Mouse (Mus musculus): ENCODE measurements around the gene Kcnk10. TPM values are rescaled to one million over a fixed set of nuclear protein-coding genes. Genes with fewer than 3 reads are reported as not detected.

Kcnk10 gene
- polyA plus RNA-seq, 1 experiment from 2014 or later: 0.13 TPM

- no peak overlapping the region for H3K9ac ChIP-seq (replicated peaks)
- no peak overlapping the region for H3K4me2 ChIP-seq (ENCODE audit: low read depth, low read length)
- no peaks in the 10 kb centered on the region for H3K36me3 ChIP-seq (replicated peaks; ENCODE audit: insufficient read depth, low read length)
- no peaks in the 10 kb centered on the region for H3K4me1 ChIP-seq (ENCODE audit: insufficient read depth)
- no peak overlapping the region for H3K27ac ChIP-seq (ENCODE audit: low read depth)
- H3K9me3 ChIP-seq (ENCODE audit: low read length): no peaks in the 10 kb centered on the region
- no peaks in the 10 kb centered on the region for H3K27me3 ChIP-seq (ENCODE audit: insufficient read depth, low read length)
- TF ChIP-seq EP300 (IDR thresholded peaks at IDR 0.05; ENCODE audit: low read depth): no peak
- TF ChIP-seq CTCF (IDR thresholded peaks at IDR 0.05; ENCODE audit: low read depth): no peak
- no peak for DNase-seq
- no peak overlapping the region for H3K4me3 ChIP-seq (ENCODE audit: low read depth, low read length)
- no peak for ATAC-seq
- 75% methylated on average over 3 of the region's 3 CpGs for WGBS (ENCODE audit: insufficient replicate concordance)
These were observed 36.9 kb upstream of the Kcnk10 start for GRCm38 (mm10) chr12:98614910-98615508.

- Histone ChIP-seq H3K4me3 (ENCODE audit: low read depth, low read length) (no peak overlapping the region), H3K9me3 (ENCODE audit: low read length) (no peaks in the 10 kb centered on the region), H3K36me3 (replicated peaks; ENCODE audit: insufficient read depth, low read length) (no peaks in the 10 kb centered on the region), H3K4me1 (ENCODE audit: insufficient read depth) (no peaks in the 10 kb centered on the region), H3K27ac (ENCODE audit: low read depth) (no peak overlapping the region), H3K4me2 (ENCODE audit: low read depth, low read length) (no peak overlapping the region), H3K27me3 (ENCODE audit: insufficient read depth, low read length) (no peaks in the 10 kb centered on the region), H3K9ac (replicated peaks) (no peak overlapping the region)
- 61% methylated on average over 3 of the region's 3 CpGs for WGBS (ENCODE audit: insufficient replicate concordance)
- ATAC-seq: no peak
- DNase-seq: no peak
- no peak for TF ChIP-seq CTCF (IDR thresholded peaks at IDR 0.05; ENCODE audit: low read depth)
- TF ChIP-seq EP300 (IDR thresholded peaks at IDR 0.05; ENCODE audit: low read depth): no peak
These were observed 32.2 kb upstream of the Kcnk10 start for GRCm38 (mm10) chr12:98610341-98610740.

GRCm38 (mm10) chr12:98606595-98607290, 28.6 kb upstream of the Kcnk10 start:
- DNase-seq (no peak), ATAC-seq (0 out of 2 replicates have a peak, but pooled peaks have one; percentile 8)
- TF ChIP-seq CTCF (IDR thresholded peaks at IDR 0.05; ENCODE audit: low read depth) (no peak), EP300 (IDR thresholded peaks at IDR 0.05; ENCODE audit: low read depth) (no peak)
- Histone ChIP-seq H3K9me3 (ENCODE audit: low read length) (no peaks in the 10 kb centered on the region), H3K4me1 (ENCODE audit: insufficient read depth) (no peaks in the 10 kb centered on the region), H3K4me3 (ENCODE audit: low read depth, low read length) (no peak overlapping the region), H3K36me3 (replicated peaks; ENCODE audit: insufficient read depth, low read length) (no peaks in the 10 kb centered on the region), H3K9ac (replicated peaks) (no peak overlapping the region), H3K27ac (ENCODE audit: low read depth) (no peak overlapping the region), H3K27me3 (ENCODE audit: insufficient read depth, low read length) (no peaks in the 10 kb centered on the region), H3K4me2 (ENCODE audit: low read depth, low read length) (no peak overlapping the region)
- 59% methylated on average over 5 of the region's 5 CpGs for WGBS (ENCODE audit: insufficient replicate concordance)

GRCm38 (mm10) chr12:98605264-98605663, 27.2 kb upstream of the Kcnk10 start:
- no peak for TF ChIP-seq CTCF (IDR thresholded peaks at IDR 0.05; ENCODE audit: low read depth)
- no peak for TF ChIP-seq EP300 (IDR thresholded peaks at IDR 0.05; ENCODE audit: low read depth)
- no peak for DNase-seq
- 75% methylated on average over 1 of the region's 1 CpGs for WGBS (ENCODE audit: insufficient replicate concordance)
- Histone ChIP-seq H3K4me1 (ENCODE audit: insufficient read depth) (no peaks in the 10 kb centered on the region), H3K4me2 (ENCODE audit: low read depth, low read length) (no peak overlapping the region), H3K9me3 (ENCODE audit: low read length) (no peaks in the 10 kb centered on the region), H3K4me3 (ENCODE audit: low read depth, low read length) (no peak overlapping the region), H3K27me3 (ENCODE audit: insufficient read depth, low read length) (no peaks in the 10 kb centered on the region), H3K36me3 (replicated peaks; ENCODE audit: insufficient read depth, low read length) (no peaks in the 10 kb centered on the region), H3K9ac (replicated peaks) (no peak overlapping the region), H3K27ac (ENCODE audit: low read depth) (no peak overlapping the region)
- ATAC-seq: no peak

- Histone ChIP-seq H3K27me3 (ENCODE audit: insufficient read depth, low read length) (no peaks in the 10 kb centered on the region), H3K27ac (ENCODE audit: low read depth) (no peak overlapping the region), H3K36me3 (replicated peaks; ENCODE audit: insufficient read depth, low read length) (no peaks in the 10 kb centered on the region), H3K4me1 (ENCODE audit: insufficient read depth) (no peaks in the 10 kb centered on the region), H3K9ac (replicated peaks) (no peak overlapping the region), H3K9me3 (ENCODE audit: low read length) (0 out of 2 replicates have a peak, but pooled peaks cover 2% of the 10 kb centered on the region), H3K4me3 (ENCODE audit: low read depth, low read length) (no peak overlapping the region), H3K4me2 (ENCODE audit: low read depth, low read length) (no peak overlapping the region)
- ATAC-seq (no peak), DNase-seq (no peak)
- no peak for TF ChIP-seq EP300 (IDR thresholded peaks at IDR 0.05; ENCODE audit: low read depth)
- no peak for TF ChIP-seq CTCF (IDR thresholded peaks at IDR 0.05; ENCODE audit: low read depth)
- 14% methylated on average over 6 of the region's 6 CpGs for WGBS (ENCODE audit: insufficient replicate concordance)
These were observed 24.0 kb upstream of the Kcnk10 start for GRCm38 (mm10) chr12:98602114-98602513.

GRCm38 (mm10) chr12:98600861-98601260, 22.8 kb upstream of the Kcnk10 start:
- Histone ChIP-seq H3K4me3 (ENCODE audit: low read depth, low read length) (no peak overlapping the region), H3K9me3 (ENCODE audit: low read length) (0 out of 2 replicates have a peak, but pooled peaks cover 2% of the 10 kb centered on the region), H3K9ac (replicated peaks) (no peak overlapping the region), H3K36me3 (replicated peaks; ENCODE audit: insufficient read depth, low read length) (no peaks in the 10 kb centered on the region), H3K27me3 (ENCODE audit: insufficient read depth, low read length) (no peaks in the 10 kb centered on the region), H3K4me2 (ENCODE audit: low read depth, low read length) (no peak overlapping the region), H3K27ac (ENCODE audit: low read depth) (no peak overlapping the region), H3K4me1 (ENCODE audit: insufficient read depth) (no peaks in the 10 kb centered on the region)
- DNase-seq (no peak), ATAC-seq (no peak)
- no peak for TF ChIP-seq EP300 (IDR thresholded peaks at IDR 0.05; ENCODE audit: low read depth)
- no peak for TF ChIP-seq CTCF (IDR thresholded peaks at IDR 0.05; ENCODE audit: low read depth)
- WGBS (ENCODE audit: insufficient replicate concordance): 68% methylated on average over 5 of the region's 5 CpGs

Measured in liver, postnatal 0 days (tissue).